Mouse (Mus musculus): Measurements from ENCODE around the gene Cryaa. TPM values are rescaled to one million over a fixed set of nuclear protein-coding genes. Genes with fewer than 3 reads are reported as not detected.

Gene Cryaa
- polyA plus RNA-seq, 1 experiment from 2014 or later, result not detected

DNA sequence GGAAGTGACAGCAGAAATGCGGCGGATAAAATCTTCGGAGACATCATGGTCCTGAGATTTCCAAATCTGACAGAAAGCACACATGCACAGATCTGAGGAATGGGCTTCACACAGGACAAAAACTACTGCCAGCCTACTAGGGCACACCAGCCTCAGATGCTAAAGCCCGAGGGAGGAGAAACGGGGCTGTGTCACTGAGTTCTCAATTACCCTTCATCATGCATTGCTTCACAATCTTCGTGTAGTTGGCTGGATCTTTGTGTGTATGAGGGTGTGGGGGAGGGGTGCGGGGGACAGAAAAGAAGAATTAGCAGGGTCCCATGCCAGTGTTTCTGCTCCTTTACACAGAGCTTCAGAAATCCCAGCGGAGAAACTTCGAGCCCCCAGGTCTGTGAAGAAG is 36.1 kb downstream of the Cryaa start:
- Histone ChIP-seq H3K36me3 (ENCODE audit: control insufficient read depth, insufficient read depth, low read length) (no peaks in the 10 kb centered on the region), H3K9me3 (ENCODE audit: control insufficient read depth, low read length) (no peaks in the 10 kb centered on the region), H3K4me1 (ENCODE audit: control insufficient read depth, insufficient read depth, low read length) (no peaks in the 10 kb centered on the region), H3K27me3 (ENCODE audit: control insufficient read depth, insufficient read depth, low read length) (no peaks in the 10 kb centered on the region), H3K4me2 (no peak overlapping the region), H3K27ac (ENCODE audit: low read depth, low read length) (no peak overlapping the region), H3K4me3 (ENCODE audit: low read depth, low read length) (no peak overlapping the region), H3K9ac (ENCODE audit: low read length) (no peak overlapping the region)
- DNase-seq (ENCODE audit: low spot score, missing footprints) (no peak), ATAC-seq (ENCODE audit: low FRiP score) (no peak)
- WGBS, result 86% methylated on average over 9 of the region's 9 CpGs

GRCm38 (mm10) chr17:31714125-31714524 is 36.5 kb downstream of the Cryaa start:
- ATAC-seq (ENCODE audit: low FRiP score) (no peak), DNase-seq (ENCODE audit: low spot score, missing footprints) (no peak)
- Histone ChIP-seq H3K27ac (ENCODE audit: low read depth, low read length) (no peak overlapping the region), H3K9me3 (ENCODE audit: control insufficient read depth, low read length) (no peaks in the 10 kb centered on the region), H3K9ac (ENCODE audit: low read length) (no peak overlapping the region), H3K4me3 (ENCODE audit: low read depth, low read length) (no peak overlapping the region), H3K36me3 (ENCODE audit: control insufficient read depth, insufficient read depth, low read length) (no peaks in the 10 kb centered on the region), H3K4me2 (no peak overlapping the region), H3K4me1 (ENCODE audit: control insufficient read depth, insufficient read depth, low read length) (no peaks in the 10 kb centered on the region), H3K27me3 (ENCODE audit: control insufficient read depth, insufficient read depth, low read length) (no peaks in the 10 kb centered on the region)
- WGBS, result 82% methylated on average over 3 of the region's 3 CpGs

- Histone ChIP-seq H3K9me3 (ENCODE audit: control insufficient read depth, low read length) (no peaks in the 10 kb centered on the region), H3K9ac (ENCODE audit: low read length) (no peak overlapping the region), H3K27ac (ENCODE audit: low read depth, low read length) (no peak overlapping the region), H3K4me2 (no peak overlapping the region), H3K36me3 (ENCODE audit: control insufficient read depth, insufficient read depth, low read length) (no peaks in the 10 kb centered on the region), H3K27me3 (ENCODE audit: control insufficient read depth, insufficient read depth, low read length) (no peaks in the 10 kb centered on the region), H3K4me1 (ENCODE audit: control insufficient read depth, insufficient read depth, low read length) (no peaks in the 10 kb centered on the region), H3K4me3 (ENCODE audit: low read depth, low read length) (no peak overlapping the region)
- ATAC-seq (ENCODE audit: low FRiP score) (no peak), DNase-seq (ENCODE audit: low spot score, missing footprints) (no peak)
- 76% methylated on average over 11 of the region's 11 CpGs for WGBS
Observed at GRCm38 (mm10) chr17:31715006-31715405, 37.4 kb downstream of the Cryaa start.

DNA sequence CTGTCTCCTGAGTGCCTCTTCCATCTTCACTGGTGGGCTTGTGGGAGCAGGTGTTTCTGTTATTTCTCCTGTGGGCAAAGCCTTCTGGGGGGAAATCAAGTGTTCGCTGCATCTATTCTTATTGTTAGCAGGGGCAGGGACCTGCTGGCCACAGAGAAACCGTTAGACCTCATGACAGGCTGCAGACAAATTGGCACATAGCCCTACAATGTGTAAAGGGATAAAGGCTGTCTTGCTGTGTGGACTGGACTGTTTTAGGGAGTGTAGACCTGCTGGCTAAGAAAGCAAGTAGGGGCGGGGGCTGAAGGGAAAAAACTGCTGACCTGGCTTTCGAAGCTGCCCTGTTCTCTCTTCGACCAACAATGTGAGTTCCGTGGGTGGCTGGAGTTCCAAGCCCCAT is 44.0 kb downstream of the Cryaa start:
- Histone ChIP-seq H3K27ac (ENCODE audit: low read depth, low read length) (no peak overlapping the region), H3K9ac (ENCODE audit: low read length) (no peak overlapping the region), H3K4me3 (ENCODE audit: low read depth, low read length) (no peak overlapping the region), H3K9me3 (ENCODE audit: control insufficient read depth, low read length) (no peaks in the 10 kb centered on the region), H3K27me3 (ENCODE audit: control insufficient read depth, insufficient read depth, low read length) (no peaks in the 10 kb centered on the region), H3K36me3 (ENCODE audit: control insufficient read depth, insufficient read depth, low read length) (no peaks in the 10 kb centered on the region), H3K4me2 (no peak overlapping the region), H3K4me1 (ENCODE audit: control insufficient read depth, insufficient read depth, low read length) (no peaks in the 10 kb centered on the region)
- WGBS, result 89% methylated on average over 6 of the region's 6 CpGs
- ATAC-seq (ENCODE audit: low FRiP score) (no peak), DNase-seq (ENCODE audit: low spot score, missing footprints) (no peak)

- H3K36me3 ChIP-seq (ENCODE audit: control insufficient read depth, insufficient read depth, low read length), result no peaks in the 10 kb centered on the region
- no peak overlapping the region for H3K27ac ChIP-seq (ENCODE audit: low read depth, low read length)
- H3K9ac ChIP-seq (ENCODE audit: low read length), result no peak overlapping the region
- no peak overlapping the region for H3K4me2 ChIP-seq
- ATAC-seq (ENCODE audit: low FRiP score) (no peak), DNase-seq (ENCODE audit: low spot score, missing footprints) (peak; percentile 65)
- no peaks in the 10 kb centered on the region for H3K9me3 ChIP-seq (ENCODE audit: control insufficient read depth, low read length)
- 20% methylated on average over 6 of the region's 6 CpGs for WGBS
- H3K4me3 ChIP-seq (ENCODE audit: low read depth, low read length), result no peak overlapping the region
- no peaks in the 10 kb centered on the region for H3K4me1 ChIP-seq (ENCODE audit: control insufficient read depth, insufficient read depth, low read length)
- no peaks in the 10 kb centered on the region for H3K27me3 ChIP-seq (ENCODE audit: control insufficient read depth, insufficient read depth, low read length)
Observed at GRCm38 (mm10) chr17:31725366-31725765, 47.8 kb downstream of the Cryaa start.

- Histone ChIP-seq H3K4me1 (ENCODE audit: control insufficient read depth, insufficient read depth, low read length) (no peaks in the 10 kb centered on the region), H3K36me3 (ENCODE audit: control insufficient read depth, insufficient read depth, low read length) (no peaks in the 10 kb centered on the region), H3K27ac (ENCODE audit: low read depth, low read length) (no peak overlapping the region), H3K9ac (ENCODE audit: low read length) (no peak overlapping the region), H3K9me3 (ENCODE audit: control insufficient read depth, low read length) (no peaks in the 10 kb centered on the region), H3K27me3 (ENCODE audit: control insufficient read depth, insufficient read depth, low read length) (no peaks in the 10 kb centered on the region), H3K4me3 (ENCODE audit: low read depth, low read length) (no peak overlapping the region), H3K4me2 (no peak overlapping the region)
- DNase-seq (ENCODE audit: low spot score, missing footprints), result no peak
- no peak for ATAC-seq (ENCODE audit: low FRiP score)
- WGBS, result 96% methylated on average over 5 of the region's 5 CpGs
Observed at GRCm38 (mm10) chr17:31726216-31726615, 48.6 kb downstream of the Cryaa start.

DNA sequence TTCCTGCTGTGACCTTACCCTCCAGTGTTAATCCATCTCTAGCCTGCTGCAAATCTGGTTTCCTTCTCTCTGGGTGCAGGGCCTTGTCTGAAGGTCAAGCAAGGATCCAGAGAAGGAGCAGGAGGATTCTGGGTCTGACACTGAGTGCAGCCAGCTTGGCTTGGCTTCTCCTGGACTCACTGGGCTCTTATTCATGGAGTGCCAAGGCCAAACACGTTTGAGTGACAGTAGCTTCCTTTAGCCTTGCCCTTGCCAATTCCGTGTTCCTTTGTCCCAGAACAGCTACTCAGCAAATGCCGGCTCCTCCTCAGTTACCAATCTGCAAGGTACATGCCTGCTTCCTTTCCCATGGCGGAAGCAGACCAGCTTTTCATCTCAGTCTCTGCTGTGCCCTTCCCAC is 49.6 kb downstream of the Cryaa start:
- H3K36me3 ChIP-seq (ENCODE audit: control insufficient read depth, insufficient read depth, low read length), result no peaks in the 10 kb centered on the region
- no peaks in the 10 kb centered on the region for H3K9me3 ChIP-seq (ENCODE audit: control insufficient read depth, low read length)
- no peak overlapping the region for H3K4me2 ChIP-seq
- no peak overlapping the region for H3K4me3 ChIP-seq (ENCODE audit: low read depth, low read length)
- no peak overlapping the region for H3K27ac ChIP-seq (ENCODE audit: low read depth, low read length)
- no peaks in the 10 kb centered on the region for H3K27me3 ChIP-seq (ENCODE audit: control insufficient read depth, insufficient read depth, low read length)
- DNase-seq (ENCODE audit: low spot score, missing footprints) (no peak), ATAC-seq (ENCODE audit: low FRiP score) (no peak)
- H3K9ac ChIP-seq (ENCODE audit: low read length), result no peak overlapping the region
- WGBS, result 60% methylated on average over 4 of the region's 4 CpGs
- H3K4me1 ChIP-seq (ENCODE audit: control insufficient read depth, insufficient read depth, low read length), result no peaks in the 10 kb centered on the region

DNA sequence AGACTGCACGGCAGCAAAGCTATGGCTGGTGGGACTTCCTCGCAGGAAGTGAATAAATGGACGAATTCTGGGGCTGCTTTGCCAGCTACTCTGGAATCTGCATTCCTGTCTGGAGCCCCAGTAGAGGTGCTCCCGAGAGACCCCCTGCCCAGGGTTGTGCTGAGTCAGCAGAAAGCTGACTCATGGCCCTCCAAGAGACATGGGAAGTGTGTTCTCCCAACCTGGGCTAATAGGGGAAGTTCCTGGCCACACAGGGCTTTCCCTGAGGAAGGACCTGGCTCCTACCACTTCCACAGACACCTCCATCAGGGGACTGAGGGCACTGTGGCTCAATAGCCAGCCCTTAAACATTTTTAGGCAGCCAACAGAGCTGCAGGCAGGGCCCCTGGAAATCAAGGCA is 50.4 kb downstream of the Cryaa start:
- H3K4me1 ChIP-seq (ENCODE audit: control insufficient read depth, insufficient read depth, low read length), result no peaks in the 10 kb centered on the region
- H3K4me2 ChIP-seq, result no peak overlapping the region
- H3K4me3 ChIP-seq (ENCODE audit: low read depth, low read length), result no peak overlapping the region
- ATAC-seq (ENCODE audit: low FRiP score) (no peak), DNase-seq (ENCODE audit: low spot score, missing footprints) (peak; percentile 66)
- no peak overlapping the region for H3K27ac ChIP-seq (ENCODE audit: low read depth, low read length)
- H3K9ac ChIP-seq (ENCODE audit: low read length), result no peak overlapping the region
- H3K9me3 ChIP-seq (ENCODE audit: control insufficient read depth, low read length), result no peaks in the 10 kb centered on the region
- H3K27me3 ChIP-seq (ENCODE audit: control insufficient read depth, insufficient read depth, low read length), result no peaks in the 10 kb centered on the region
- WGBS, result 77% methylated on average over 4 of the region's 4 CpGs
- no peaks in the 10 kb centered on the region for H3K36me3 ChIP-seq (ENCODE audit: control insufficient read depth, insufficient read depth, low read length)

GRCm38 (mm10) chr17:31728968-31729501 is 51.4 kb downstream of the Cryaa start:
- H3K27me3 ChIP-seq (ENCODE audit: control insufficient read depth, insufficient read depth, low read length), result no peaks in the 10 kb centered on the region
- no peak overlapping the region for H3K4me3 ChIP-seq (ENCODE audit: low read depth, low read length)
- 86% methylated on average over 7 of the region's 7 CpGs for WGBS
- DNase-seq (ENCODE audit: low spot score, missing footprints) (peak; percentile 62), ATAC-seq (ENCODE audit: low FRiP score) (no peak)
- H3K9me3 ChIP-seq (ENCODE audit: control insufficient read depth, low read length), result no peaks in the 10 kb centered on the region
- no peak overlapping the region for H3K27ac ChIP-seq (ENCODE audit: low read depth, low read length)
- H3K9ac ChIP-seq (ENCODE audit: low read length), result no peak overlapping the region
- H3K36me3 ChIP-seq (ENCODE audit: control insufficient read depth, insufficient read depth, low read length), result no peaks in the 10 kb centered on the region
- no peak overlapping the region for H3K4me2 ChIP-seq
- no peaks in the 10 kb centered on the region for H3K4me1 ChIP-seq (ENCODE audit: control insufficient read depth, insufficient read depth, low read length)

DNA sequence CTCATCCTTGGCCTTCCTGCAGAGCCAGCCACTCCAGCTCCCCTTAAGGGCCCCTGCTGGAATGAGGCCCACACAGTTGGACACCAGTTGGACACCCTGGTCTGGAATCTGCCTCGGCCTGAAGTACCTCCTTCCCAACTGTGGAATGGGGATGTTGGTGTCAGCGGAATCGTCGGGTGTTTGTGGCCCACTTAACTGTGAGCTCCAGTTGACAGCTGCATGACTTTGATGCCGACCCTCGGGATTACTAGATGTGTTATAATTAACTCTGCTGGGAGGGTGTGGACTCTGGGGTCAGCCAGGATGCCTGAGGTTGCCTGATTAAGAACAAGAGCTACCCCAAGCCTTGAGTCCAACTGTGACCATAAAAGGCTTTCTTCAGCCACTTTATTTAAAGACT is 53.4 kb downstream of the Cryaa start:
- H3K4me1 ChIP-seq (ENCODE audit: control insufficient read depth, insufficient read depth, low read length), result no peaks in the 10 kb centered on the region
- H3K9me3 ChIP-seq (ENCODE audit: control insufficient read depth, low read length), result no peaks in the 10 kb centered on the region
- no peak overlapping the region for H3K27ac ChIP-seq (ENCODE audit: low read depth, low read length)
- H3K36me3 ChIP-seq (ENCODE audit: control insufficient read depth, insufficient read depth, low read length), result no peaks in the 10 kb centered on the region
- H3K4me3 ChIP-seq (ENCODE audit: low read depth, low read length), result no peak overlapping the region
- no peak overlapping the region for H3K9ac ChIP-seq (ENCODE audit: low read length)
- ATAC-seq (ENCODE audit: low FRiP score) (no peak), DNase-seq (ENCODE audit: low spot score, missing footprints) (no peak)
- no peak overlapping the region for H3K4me2 ChIP-seq
- no peaks in the 10 kb centered on the region for H3K27me3 ChIP-seq (ENCODE audit: control insufficient read depth, insufficient read depth, low read length)
- WGBS, result 58% methylated on average over 6 of the region's 6 CpGs
